Mouse (Mus musculus) spleen, postnatal 36 days (tissue): Measurements from ENCODE around the gene Vmn1r120.
"Not testable (repeated sequence)": the region's sequence is repeated elsewhere in the genome, so short reads cannot be mapped to it uniquely, and the experiment has no call there.

Source experiments
- DNase-seq, 2 experiments: peaks; one replicate each; pipeline ENCODE4 v3.0.0; 2022; ENCODE audit warnings: low spot score in 2 of 2, mixed read lengths in 1 of 2

Vmn1r120 gene

DNA sequence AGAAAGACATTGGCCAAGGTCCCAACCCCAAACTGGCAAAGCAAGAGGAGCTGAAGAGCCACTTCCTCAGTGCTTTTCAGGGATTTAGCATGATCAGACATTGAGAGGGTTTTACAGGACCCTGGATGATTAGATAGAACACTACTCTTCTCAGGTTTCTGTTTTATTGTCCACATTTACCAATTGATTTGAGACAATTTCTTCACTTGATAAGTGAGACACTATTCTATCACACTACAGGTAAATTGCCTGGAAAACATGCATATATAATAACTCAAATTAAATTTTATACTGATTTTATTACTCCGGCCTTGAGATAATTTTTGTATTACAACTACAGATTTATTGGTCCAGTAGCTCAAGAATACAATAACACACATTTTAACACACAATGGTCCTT is at the start of gene Vmn1r120:
TSS of gene Vmn1r120 (minus strand) at position 101 of the 400 bp plus-strand sequence.
- DNase-seq = not testable (repeated sequence)

DNA sequence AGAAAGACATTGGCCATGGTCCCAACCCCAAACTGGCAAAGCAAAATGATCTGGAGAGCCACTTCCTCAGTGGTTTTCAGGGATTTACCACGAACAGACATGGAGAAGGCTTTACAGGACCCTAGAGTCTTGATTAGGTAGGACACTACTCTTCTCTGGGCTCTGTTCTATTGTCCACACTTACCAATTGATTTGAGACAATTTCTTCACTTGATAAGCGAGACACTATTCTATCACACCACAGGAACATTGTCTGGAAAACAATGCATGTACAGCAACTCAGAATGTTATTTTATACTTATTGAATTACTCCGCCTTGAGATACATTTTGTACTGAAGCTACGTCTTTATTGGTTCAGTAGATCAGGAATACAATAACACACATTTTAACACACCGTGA is 44.8 kb upstream of the Vmn1r120 start, which contains the start of gene Vmn1r121:
TSS of gene Vmn1r121 (minus strand) at position 101 of the 400 bp plus-strand sequence.
- DNase-seq = not testable (repeated sequence)

DNA sequence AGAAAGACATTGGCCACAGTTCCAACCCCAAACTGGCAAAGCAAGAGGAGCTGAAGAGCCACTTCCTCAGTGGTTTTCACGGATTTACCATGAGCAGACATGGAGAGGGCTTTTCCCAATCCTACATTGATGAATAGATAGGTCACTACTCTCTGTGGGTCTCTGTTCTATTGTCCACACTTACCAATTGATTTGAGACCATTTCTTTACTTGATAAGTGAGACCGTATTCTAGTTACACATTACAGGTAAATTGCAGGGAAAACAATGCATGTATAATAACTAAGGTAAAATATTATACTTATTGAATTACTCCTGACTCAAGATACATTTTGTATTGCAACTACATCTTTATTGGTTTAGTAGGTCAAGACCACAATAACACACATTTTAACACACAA is 41.2 kb downstream of the Vmn1r120 start, which contains the start of gene Vmn1r119:
TSS of gene Vmn1r119 (minus strand) at position 101 of the 400 bp plus-strand sequence.
- DNase-seq = not testable (repeated sequence)
